Mouse (Mus musculus) limb, embryonic 15.5 days (tissue): ENCODE results near the gene Sf3a1. TPM values are rescaled to one million over a fixed set of nuclear protein-coding genes. Genes with fewer than 3 reads are reported as not detected.
"Not testable (repeated sequence)": the region's sequence is repeated elsewhere in the genome, so short reads cannot be mapped to it uniquely, and the experiment has no call there.

Experiments
- ATAC-seq: fragments of 200-750 bp; cut with Nextera tagmentation; 2 replicates; pipeline ENCODE4 v1.8.0; 2017; ENCODE audit warnings: low read depth, moderate TSS enrichment; ENCODE audit not compliant: insufficient number of reproducible peaks, low FRiP score, low TSS enrichment
- H3K27ac ChIP-seq: fragments of 300-500 bp; sonication (generic); 2 replicates; pipeline ENCODE4 v1.5.1; 2015; ENCODE audit warnings: moderate library complexity, mild to moderate bottlenecking, inconsistent platforms
- H3K27me3 ChIP-seq: fragments of 300-500 bp; sonication (generic); 2 replicates; pipeline ENCODE4 v1.6.1; 2015; ENCODE audit warnings: inconsistent platforms
- H3K36me3 ChIP-seq: fragments of 300-500 bp; sonication (generic); 2 replicates; pipeline ENCODE4 v1.6.1; 2015; ENCODE audit warnings: inconsistent platforms
- H3K4me1 ChIP-seq: fragments of 300-500 bp; sonication (generic); 2 replicates; pipeline ENCODE4 v1.6.1; 2015; ENCODE audit warnings: inconsistent platforms
- H3K4me2 ChIP-seq: fragments of 300-500 bp; sonication (generic); 2 replicates; pipeline ENCODE4 v1.6.1; 2015; ENCODE audit warnings: mild to moderate bottlenecking, inconsistent platforms
- H3K4me3 ChIP-seq: fragments of 300-500 bp; sonication (generic); 2 replicates; pipeline ENCODE4 v1.5.1; 2015; ENCODE audit warnings: mild to moderate bottlenecking, inconsistent platforms
- H3K9ac ChIP-seq: fragments of 300-500 bp; sonication (generic); 2 replicates; pipeline ENCODE4 v1.6.1; 2015; ENCODE audit warnings: inconsistent platforms
- H3K9me3 ChIP-seq: fragments of 300-500 bp; sonication (generic); 2 replicates; pipeline ENCODE4 v1.6.1; 2016; ENCODE audit warnings: inconsistent platforms
- WGBS: fragments of 180-500 bp; shearing (Covaris S2); methylation state at CpG from one replicate; pipeline ENCODE4 v1.1.7; 2015; 5-methylcytosine and 5-hydroxymethylcytosine counted together
- polyA plus RNA-seq: library from polyadenylated mRNA; unstranded; fragments of >200 nt; fragmentation: Nextera tagmentation; extraction: Ambion mirVana; gene quantifications from 2 replicates; pipeline ENCODE4 v1.2.1, GENCODE M21; 2015

The Sf3a1 gene
- polyA plus RNA-seq, 1 experiment from 2014 or later = 45.2 TPM

- Histone ChIP-seq H3K27me3 (peaks cover 13% of the 10 kb centered on the region; the same call in 1 of the 2 replicates), H3K4me2 (no peak overlapping the region), H3K4me3 (no peak overlapping the region), H3K27ac (no peak overlapping the region), H3K4me1 (peaks cover 19% of the 10 kb centered on the region), H3K9me3 (no peaks in the 10 kb centered on the region), H3K9ac (no peak overlapping the region), H3K36me3 (no peaks in the 10 kb centered on the region)
- WGBS = 73% methylated on average over 5 of the region's 5 CpGs
- no peak for ATAC-seq
These were observed 40.5 kb upstream of the Sf3a1 start for GRCm38 (mm10) chr11:4119635-4120034.

- H3K4me1 ChIP-seq = peaks cover 19% of the 10 kb centered on the region
- H3K4me3 ChIP-seq = no peak overlapping the region
- H3K9ac ChIP-seq = no peak overlapping the region
- H3K9me3 ChIP-seq = no peaks in the 10 kb centered on the region
- no peaks in the 10 kb centered on the region for H3K36me3 ChIP-seq
- WGBS = 82% methylated on average over 3 of the region's 3 CpGs
- no peak overlapping the region for H3K27ac ChIP-seq
- peaks cover 13% of the 10 kb centered on the region; the same call in 1 of the 2 replicates for H3K27me3 ChIP-seq
- ATAC-seq = no peak
- H3K4me2 ChIP-seq = no peak overlapping the region
These were observed 38.5 kb upstream of the Sf3a1 start for GRCm38 (mm10) chr11:4121691-4122090.

- H3K27ac ChIP-seq = no peak overlapping the region
- H3K4me2 ChIP-seq = no peak overlapping the region
- H3K27me3 ChIP-seq = peaks cover 13% of the 10 kb centered on the region; the same call in 1 of the 2 replicates
- no peak overlapping the region for H3K4me3 ChIP-seq
- no peaks in the 10 kb centered on the region for H3K9me3 ChIP-seq
- H3K4me1 ChIP-seq = peaks cover 19% of the 10 kb centered on the region
- WGBS = 82% methylated on average over 5 of the region's 5 CpGs
- H3K36me3 ChIP-seq = no peaks in the 10 kb centered on the region
- ATAC-seq = no peak
- no peak overlapping the region for H3K9ac ChIP-seq
These were observed 37.9 kb upstream of the Sf3a1 start for GRCm38 (mm10) chr11:4122226-4122625.

GRCm38 (mm10) chr11:4122742-4123579 lies 37.2 kb upstream of the Sf3a1 start, which contains the start of gene Sec14l2:
Gene Sec14l2 (minus strand): TSS chr11:4123415.
- no peak within 1 kb of the TSS for H3K4me3 ChIP-seq
- peaks cover 12% of the 10 kb centered on the region for H3K4me1 ChIP-seq
- 70% methylated on average over 10 of the region's 10 CpGs for WGBS
- no peaks in the 10 kb centered on the region for H3K9me3 ChIP-seq
- no peaks in the 10 kb centered on the region for H3K36me3 ChIP-seq
- H3K27ac ChIP-seq = no peak within 1 kb of the TSS
- ATAC-seq = no peak
- no peak within 1 kb of the TSS for H3K4me2 ChIP-seq
- no peak within 1 kb of the TSS for H3K9ac ChIP-seq
- H3K27me3 ChIP-seq = peaks cover 10% of the 10 kb centered on the region; the same call in 1 of the 2 replicates

GRCm38 (mm10) chr11:4123922-4124321 lies 36.2 kb upstream of the Sf3a1 start:
- H3K27ac ChIP-seq = no peak overlapping the region
- H3K27me3 ChIP-seq = peaks cover 10% of the 10 kb centered on the region; the same call in 1 of the 2 replicates
- no peak overlapping the region for H3K9ac ChIP-seq
- no peak overlapping the region for H3K4me2 ChIP-seq
- H3K36me3 ChIP-seq = no peaks in the 10 kb centered on the region
- no peak for ATAC-seq
- no peaks in the 10 kb centered on the region for H3K9me3 ChIP-seq
- peaks cover 3% of the 10 kb centered on the region; the same call in 1 of the 2 replicates for H3K4me1 ChIP-seq
- H3K4me3 ChIP-seq = no peak overlapping the region
- 59% methylated on average over 5 of the region's 5 CpGs for WGBS

GRCm38 (mm10) chr11:4127059-4127458 lies 33.1 kb upstream of the Sf3a1 start:
- Histone ChIP-seq H3K36me3 (no peaks in the 10 kb centered on the region), H3K9ac (no peak overlapping the region), H3K27ac (no peak overlapping the region), H3K4me3 (no peak overlapping the region), H3K27me3 (no peaks in the 10 kb centered on the region), H3K9me3 (no peaks in the 10 kb centered on the region), H3K4me2 (no peak overlapping the region), H3K4me1 (no peaks in the 10 kb centered on the region)
- 87% methylated on average over 1 of the region's 1 CpGs for WGBS
- no peak for ATAC-seq

- ATAC-seq, H3K4me3 ChIP-seq, H3K9ac ChIP-seq, H3K36me3 ChIP-seq, H3K9me3 ChIP-seq, H3K4me2 ChIP-seq, H3K27me3 ChIP-seq, H3K27ac ChIP-seq, H3K4me1 ChIP-seq: not testable (repeated sequence)
- WGBS = 89% methylated on average over 4 of the region's 4 CpGs
These were observed 31.7 kb upstream of the Sf3a1 start for GRCm38 (mm10) chr11:4128461-4128860.

GRCm38 (mm10) chr11:4133450-4133849 lies 26.7 kb upstream of the Sf3a1 start:
- Histone ChIP-seq H3K4me1 (peaks cover 20% of the 10 kb centered on the region), H3K27me3 (no peaks in the 10 kb centered on the region), H3K9me3 (no peaks in the 10 kb centered on the region), H3K9ac (no peak overlapping the region), H3K4me3 (no peak overlapping the region), H3K4me2 (no peak overlapping the region), H3K36me3 (peaks cover 16% of the 10 kb centered on the region), H3K27ac (no peak overlapping the region)
- ATAC-seq = no peak
- 56% methylated on average over 3 of the region's 3 CpGs for WGBS

- Histone ChIP-seq H3K9ac (no peak overlapping the region), H3K9me3 (no peaks in the 10 kb centered on the region), H3K4me1 (peaks cover 20% of the 10 kb centered on the region), H3K36me3 (peaks cover 25% of the 10 kb centered on the region), H3K27me3 (no peaks in the 10 kb centered on the region), H3K4me2 (no peak overlapping the region), H3K4me3 (peak overlapping the region; percentile 90; the same call in 1 of the 2 replicates), H3K27ac (no peak overlapping the region)
- 49% methylated on average over 6 of the region's 6 CpGs for WGBS
- ATAC-seq = no peak
These were observed 25.8 kb upstream of the Sf3a1 start for GRCm38 (mm10) chr11:4134400-4134799.

GRCm38 (mm10) chr11:4134986-4135935 lies 24.9 kb upstream of the Sf3a1 start, which contains the start of gene Rnf215:
Gene Rnf215 (plus strand): TSS chr11:4135202.
- Histone ChIP-seq H3K9ac (peak within 1 kb of the TSS; percentile 99), H3K36me3 (peaks cover 34% of the 10 kb centered on the region), H3K9me3 (no peaks in the 10 kb centered on the region), H3K4me3 (peak within 1 kb of the TSS; percentile 90), H3K27ac (peak within 1 kb of the TSS; percentile 82), H3K4me1 (peaks cover 20% of the 10 kb centered on the region), H3K27me3 (no peaks in the 10 kb centered on the region), H3K4me2 (peak within 1 kb of the TSS; percentile 74)
- peak; percentile 82 for ATAC-seq
- 1% methylated on average over 63 of the region's 66 CpGs for WGBS

GRCm38 (mm10) chr11:4138964-4139363 lies 21.2 kb upstream of the Sf3a1 start:
- no peaks in the 10 kb centered on the region for H3K27me3 ChIP-seq
- H3K4me3 ChIP-seq = no peak overlapping the region
- no peak overlapping the region for H3K27ac ChIP-seq
- peaks cover 71% of the 10 kb centered on the region for H3K36me3 ChIP-seq
- no peaks in the 10 kb centered on the region for H3K9me3 ChIP-seq
- H3K9ac ChIP-seq = no peak overlapping the region
- WGBS = 69% methylated on average over 2 of the region's 2 CpGs
- ATAC-seq = no peak
- H3K4me1 ChIP-seq = peaks cover 20% of the 10 kb centered on the region
- no peak overlapping the region for H3K4me2 ChIP-seq
